Mouse (Mus musculus) kidney, adult 2 months (tissue): ENCODE measurements around the gene Rfx4. TPM values are rescaled to one million over a fixed set of nuclear protein-coding genes. Genes with fewer than 3 reads are reported as not detected.

Source experiments
- DNase-seq: peaks from one replicate; pipeline ENCODE4 v3.0.0; 2021
- H3K27ac ChIP-seq: fragments of 200-500 bp; 2 replicates; pipeline ENCODE4 v1.5.1; 2012; ENCODE audit warnings: low read depth, low read length, control low read depth, inconsistent platforms; ENCODE audit not compliant: insufficient read depth
- H3K27me3 ChIP-seq: fragments of 200-500 bp; replicated peaks from 2 replicates; pipeline ENCODE4 v1.6.1; 2012; ENCODE audit warnings: mild to moderate bottlenecking, moderate library complexity, low read length, inconsistent platforms; ENCODE audit not compliant: control insufficient read depth, insufficient read depth
- H3K36me3 ChIP-seq: fragments of 200-500 bp; 2 replicates; pipeline ENCODE4 v1.6.1; 2012; ENCODE audit warnings: mild to moderate bottlenecking, moderate library complexity, low read length, inconsistent platforms; ENCODE audit not compliant: control insufficient read depth, insufficient read depth
- H3K4me1 ChIP-seq: fragments of 200-500 bp; 2 replicates; pipeline ENCODE4 v1.6.1; 2011; ENCODE audit warnings: low read length; ENCODE audit not compliant: control insufficient read depth, insufficient read depth
- H3K4me3 ChIP-seq: fragments of 200-500 bp; 2 replicates; pipeline ENCODE4 v1.5.1; 2011; ENCODE audit warnings: mild to moderate bottlenecking, low read depth, low read length, control low read depth; ENCODE audit not compliant: insufficient read depth
- CTCF ChIP-seq: fragments of 200-500 bp; conservative IDR thresholded peaks from 2 replicates; pipeline ENCODE4 v1.5.1; 2011; ENCODE audit warnings: low read depth, mild to moderate bottlenecking, control low read depth, low read length, moderate library complexity, mixed read lengths; ENCODE audit not compliant: insufficient read depth, insufficient read length
- POLR2A ChIP-seq: fragments of 200-500 bp; IDR thresholded peaks from one replicate; pipeline ENCODE4 v1.6.1; 2011; ENCODE audit warnings: low read depth, low read length, control low read depth
- WGBS: fragments of 180-500 bp; shearing (Covaris S2); methylation state at CpG from one replicate; pipeline ENCODE4 v1.1.7; 2018; 5-methylcytosine and 5-hydroxymethylcytosine counted together
- polyA plus RNA-seq: library from polyadenylated mRNA; depleted of rRNA; stranded (reverse); fragments of >200 nt; gene quantifications from 2 replicates; pipeline ENCODE4 v1.2.3, GENCODE M21; 2012; rRNA removed

Gene Rfx4
- polyA plus RNA-seq, 1 experiment: 0.23 TPM

GRCm38 (mm10) chr10:84949684-84950010, 193.8 kb downstream of the Rfx4 start:
- no peak for DNase-seq
- WGBS: 71% methylated on average over 3 of the region's 3 CpGs
- H3K27me3 ChIP-seq: no peaks in the 10 kb centered on the region
- H3K4me1 ChIP-seq: no peaks in the 10 kb centered on the region
- no peak overlapping the region for H3K4me3 ChIP-seq
- H3K36me3 ChIP-seq: peaks cover 12% of the 10 kb centered on the region
- H3K27ac ChIP-seq: no peak overlapping the region
- TF ChIP-seq POLR2A: no peak

DNA sequence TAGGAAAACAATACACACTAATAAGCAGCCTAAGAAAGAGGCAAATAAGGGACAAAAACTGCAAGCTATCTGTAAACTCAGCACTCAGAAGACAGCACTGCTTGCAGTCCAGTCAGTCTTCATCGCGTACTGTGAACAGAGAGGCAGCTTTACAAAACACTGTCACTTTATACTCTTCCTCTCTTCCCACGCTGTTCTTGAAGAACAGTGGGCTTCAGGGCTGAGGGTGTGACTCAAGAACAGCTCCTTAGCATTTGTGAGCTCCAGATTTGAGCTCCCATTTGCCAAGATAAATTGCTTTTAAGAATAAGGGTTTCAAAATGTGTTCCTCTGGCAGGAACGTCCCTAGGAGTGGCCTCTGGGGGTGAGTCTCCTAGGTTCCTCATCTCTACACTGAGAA, 194.5 kb downstream of the Rfx4 start:
- no peak for DNase-seq
- peaks cover 12% of the 10 kb centered on the region for H3K36me3 ChIP-seq
- H3K4me1 ChIP-seq: no peaks in the 10 kb centered on the region; the same call in 1 of the 2 replicates
- no peak overlapping the region for H3K27ac ChIP-seq
- no peak for TF ChIP-seq POLR2A
- 76% methylated on average over 4 of the region's 4 CpGs for WGBS
- H3K27me3 ChIP-seq: no peaks in the 10 kb centered on the region
- no peak overlapping the region for H3K4me3 ChIP-seq

DNA sequence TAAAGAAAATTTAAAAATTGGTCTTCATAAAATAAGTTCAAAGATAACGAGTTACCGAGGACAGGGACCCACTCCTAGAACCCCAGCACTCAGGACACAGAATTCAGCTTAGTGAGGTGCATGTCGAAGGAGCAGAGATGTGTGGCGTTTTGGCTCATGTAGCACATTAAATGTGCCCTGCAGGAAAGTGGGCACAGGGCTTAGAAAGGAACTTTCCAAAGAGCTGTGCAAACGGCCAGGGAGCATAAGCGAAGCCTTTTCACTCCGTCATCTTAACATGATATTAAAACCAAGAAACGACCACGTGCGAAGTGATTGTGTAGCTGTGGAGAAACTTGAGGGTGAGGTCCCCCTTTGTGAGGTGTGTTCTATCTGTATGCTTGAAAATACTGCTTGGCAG, 198.4 kb downstream of the Rfx4 start:
- H3K27ac ChIP-seq: no peak overlapping the region
- no peak overlapping the region for H3K4me3 ChIP-seq
- TF ChIP-seq CTCF (no peak), POLR2A (no peak)
- no peaks in the 10 kb centered on the region for H3K27me3 ChIP-seq
- WGBS: 94% methylated on average over 10 of the region's 10 CpGs
- peaks cover 1% of the 10 kb centered on the region; the same call in 1 of the 2 replicates for H3K36me3 ChIP-seq
- DNase-seq: no peak
- no peaks in the 10 kb centered on the region; the same call in 1 of the 2 replicates for H3K4me1 ChIP-seq

Other genes starting within 250 kb of the Rfx4 start
- gene Ckap4, start 222.0 kb upstream of the Rfx4 start, polyA plus RNA-seq: 6.5 and 7.8 TPM in 2 replicates
- gene Tcp11l2, start 179.4 kb upstream of the Rfx4 start, polyA plus RNA-seq: 24.0 and 32.3 TPM in 2 replicates
- gene Polr3b, start 133.8 kb upstream of the Rfx4 start, polyA plus RNA-seq: 3.7 and 5.1 TPM in 2 replicates
- gene Ric8b, start 161.6 kb downstream of the Rfx4 start, polyA plus RNA-seq: 12.2 and 13.6 TPM in 2 replicates